Mouse (Mus musculus) megakaryocyte-erythroid progenitor cell, adult 5-6 weeks (primary cell): ENCODE data around the gene Slc35f4. TPM values are rescaled to one million over a fixed set of nuclear protein-coding genes. Genes with fewer than 3 reads are reported as not detected.

Experiments
- ATAC-seq: replicated peaks from 2 replicates; pipeline ENCODE4 v1.8.0; 2016; ENCODE audit warnings: mild to moderate bottlenecking, inconsistent platforms; ENCODE audit not compliant: severe bottlenecking, poor library complexity, low FRiP score, low TSS enrichment
- total RNA-seq, 2 experiments: library from RNA; stranded (forward) in 1 of 2; stranded (reverse) in 1 of 2; fragments of 200-1000, 215-1000 nt in 1 of 2; fragments of >200 nt in 1 of 2; fragmentation: Nextera tagmentation in 1 of 2; gene quantifications; 2 replicates each; pipeline ENCODE4 v1.2.3; 2014 to 2017

Slc35f4 gene
- total RNA-seq, 2 experiments from 2014 or later = not detected

DNA sequence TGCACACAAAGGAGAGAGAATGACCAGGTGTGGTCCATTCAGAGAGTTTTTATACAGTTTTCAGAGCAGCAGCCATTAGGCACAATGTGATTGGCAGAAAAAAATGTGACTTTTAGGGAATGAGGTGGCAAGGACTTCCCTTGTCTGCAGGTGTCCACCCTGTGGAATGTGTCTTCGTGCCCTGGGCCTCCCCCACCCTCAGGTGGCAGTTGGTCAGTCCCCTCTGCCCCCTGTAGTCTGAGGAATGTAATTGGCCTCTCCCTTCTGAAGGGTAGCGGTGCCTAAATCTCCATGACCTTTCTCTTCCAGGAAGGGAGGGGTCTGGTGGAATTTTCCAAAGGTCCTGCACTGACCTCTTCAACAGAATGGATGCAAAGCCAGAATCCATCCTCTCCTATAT is 163.7 kb downstream of the Slc35f4 start:
- no peak for ATAC-seq

DNA sequence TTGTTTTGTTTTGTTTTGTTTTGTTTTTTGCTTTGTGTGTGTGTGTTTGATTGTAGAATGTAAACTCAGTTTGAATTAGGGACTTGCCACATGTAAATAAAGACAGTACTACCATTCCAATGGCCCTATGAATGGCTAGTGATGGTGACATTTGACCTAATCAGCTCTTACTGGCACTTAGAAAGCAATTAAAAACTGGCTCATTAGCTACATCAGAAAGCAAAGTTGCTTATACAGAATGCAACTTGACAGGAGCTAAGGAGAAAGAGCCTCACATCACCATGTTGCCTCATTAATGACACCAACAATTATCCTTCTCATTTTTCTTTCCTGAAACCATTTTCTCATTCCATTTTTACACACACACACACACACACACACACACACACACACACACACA is 170.3 kb downstream of the Slc35f4 start:
- no peak for ATAC-seq

- ATAC-seq = no peak
Observed at GRCm38 (mm10) chr14:49348897-49349250, 177.0 kb downstream of the Slc35f4 start.

DNA sequence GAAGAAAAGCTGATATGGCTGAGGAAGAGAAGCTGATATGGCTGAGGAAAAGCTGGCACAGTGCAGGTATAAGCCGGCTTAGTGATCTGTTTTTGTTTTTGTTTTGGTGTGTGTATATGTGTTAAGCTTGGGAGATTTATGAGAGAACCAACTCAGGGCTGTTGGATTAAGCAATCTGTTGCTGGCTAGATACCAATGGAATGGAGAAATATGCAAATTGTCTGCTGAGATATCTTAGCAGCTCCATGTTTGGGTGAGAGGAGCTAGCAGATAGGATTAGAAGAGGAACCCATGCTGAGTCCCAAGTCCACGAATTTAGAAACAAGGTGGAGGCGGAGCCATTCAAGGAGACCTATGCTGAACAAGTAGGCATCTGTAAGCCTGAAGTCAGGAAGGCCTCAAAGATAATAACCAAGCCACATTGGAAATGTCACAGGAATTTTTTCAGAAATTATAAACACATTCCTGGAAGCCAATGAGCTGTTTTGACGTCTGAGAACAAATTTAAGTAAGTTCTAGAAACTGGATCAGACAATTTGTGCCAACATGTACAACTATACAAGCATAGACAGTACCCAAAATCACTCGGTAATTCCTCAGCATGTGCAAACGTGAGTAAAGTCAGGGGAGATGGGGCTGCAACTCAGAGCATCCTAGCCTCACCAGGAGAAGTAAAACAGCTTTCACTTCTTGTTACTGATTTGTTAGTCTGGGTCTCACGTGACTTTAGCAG is 177.5 kb downstream of the Slc35f4 start:
- ATAC-seq = no peak

GRCm38 (mm10) chr14:49345835-49346234 is 180.0 kb downstream of the Slc35f4 start:
- ATAC-seq = no peak

- ATAC-seq = no peak
Observed at GRCm38 (mm10) chr14:49337011-49337410, 188.8 kb downstream of the Slc35f4 start.

DNA sequence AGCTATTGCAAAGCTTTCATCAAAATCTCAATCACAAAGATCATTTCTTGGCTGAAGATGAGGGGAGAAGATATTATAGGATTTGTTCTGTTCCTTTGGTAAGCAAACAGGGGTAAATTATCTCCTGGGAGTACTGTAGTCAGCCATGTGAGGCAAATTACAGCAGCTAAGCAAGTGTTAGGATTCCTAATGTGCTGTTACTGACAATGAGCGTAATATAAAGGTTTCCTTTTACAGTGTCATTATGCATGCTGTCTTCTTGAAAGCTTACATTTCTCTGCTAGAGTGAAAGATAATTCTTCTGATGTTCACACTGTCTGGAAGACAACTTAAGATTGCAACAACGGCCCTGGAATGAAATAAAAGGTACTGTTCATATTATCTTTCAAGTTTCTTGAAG is 192.0 kb downstream of the Slc35f4 start:
- no peak for ATAC-seq

DNA sequence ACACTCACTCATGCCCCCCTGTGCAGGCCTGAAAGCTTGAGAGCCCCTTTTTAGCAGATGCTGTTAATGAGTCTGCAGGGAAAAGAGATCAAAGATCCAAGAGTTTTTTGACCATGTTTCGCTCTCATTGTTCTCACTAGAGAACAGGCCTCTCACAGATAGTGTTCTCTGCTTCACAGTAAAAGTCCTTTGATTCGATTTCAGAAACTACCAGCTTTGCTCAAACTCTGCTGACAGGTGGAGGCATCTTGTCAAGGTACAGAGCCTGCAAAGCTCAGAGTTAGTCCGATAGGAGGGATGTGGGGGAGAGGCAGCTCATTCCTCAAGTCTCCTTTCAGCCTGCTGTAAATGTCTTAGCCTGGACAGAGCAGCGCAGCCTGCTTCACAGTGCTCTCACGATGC is 209.4 kb downstream of the Slc35f4 start:
- no peak for ATAC-seq

GRCm38 (mm10) chr14:49313981-49314380 is 211.9 kb downstream of the Slc35f4 start:
- no peak for ATAC-seq

- ATAC-seq = no peak
Observed at GRCm38 (mm10) chr14:49313376-49313775, 212.5 kb downstream of the Slc35f4 start.

DNA sequence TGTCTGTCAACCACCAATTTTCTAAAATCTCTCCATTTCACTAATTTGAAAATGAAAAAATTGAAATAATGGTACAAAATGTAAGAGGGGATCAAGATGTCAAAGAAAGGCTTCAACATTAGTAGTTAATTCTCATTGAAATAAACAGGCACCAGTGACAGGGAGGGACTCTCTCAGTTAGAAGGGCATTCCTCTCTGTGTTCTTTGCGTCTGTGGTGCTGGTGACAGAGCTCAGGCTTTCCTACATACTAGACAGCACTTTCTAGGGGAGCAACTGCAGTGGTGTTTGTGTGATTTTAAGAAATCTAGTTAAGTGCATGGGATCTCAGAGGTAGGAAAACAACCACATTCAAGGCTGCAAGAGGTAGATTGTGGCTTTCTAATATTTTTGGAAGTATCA is 214.3 kb downstream of the Slc35f4 start:
- ATAC-seq = no peak

- ATAC-seq = no peak
Observed at GRCm38 (mm10) chr14:49311091-49311492, 214.8 kb downstream of the Slc35f4 start.

DNA sequence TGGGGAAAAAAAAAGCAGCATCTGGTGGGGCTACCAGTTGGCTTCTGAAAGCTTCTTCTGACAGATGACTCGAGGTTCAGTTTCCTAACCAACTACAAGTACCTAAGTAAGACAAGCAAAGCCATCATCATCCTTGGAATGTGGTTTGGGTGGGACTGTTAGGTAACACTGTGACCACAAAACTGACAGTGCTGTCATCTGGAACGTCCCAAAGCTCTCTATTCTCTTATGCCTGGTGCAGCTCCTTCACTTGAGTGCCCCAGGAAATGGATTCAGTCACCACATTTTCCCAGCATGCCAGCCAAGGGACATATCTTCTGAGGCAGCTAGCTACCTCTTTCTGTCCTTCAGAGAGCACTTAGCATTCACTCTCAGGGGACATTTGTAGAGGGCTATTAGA is 216.2 kb downstream of the Slc35f4 start:
- ATAC-seq = no peak

DNA sequence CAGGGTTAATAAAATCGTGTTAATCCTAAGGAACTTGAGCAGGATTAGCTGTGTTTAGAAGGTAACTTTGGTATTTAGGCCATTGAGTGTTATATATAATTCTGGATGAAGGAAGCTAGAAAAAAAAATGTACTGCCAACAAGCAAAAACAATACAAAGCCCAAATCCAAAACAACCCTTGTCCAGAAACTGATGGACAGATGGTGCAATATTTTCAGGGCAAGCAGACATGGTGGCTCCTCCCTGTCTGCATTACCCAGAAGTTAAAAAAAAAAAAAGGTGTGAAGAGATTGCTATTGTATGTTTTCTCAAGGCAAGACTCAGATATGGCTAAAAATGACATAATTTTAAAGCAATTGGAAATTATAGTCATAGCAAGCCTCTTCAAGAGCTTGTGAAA is 217.3 kb downstream of the Slc35f4 start:
- ATAC-seq = no peak

- ATAC-seq = no peak
Observed at GRCm38 (mm10) chr14:49307842-49308241, 218.0 kb downstream of the Slc35f4 start.

DNA sequence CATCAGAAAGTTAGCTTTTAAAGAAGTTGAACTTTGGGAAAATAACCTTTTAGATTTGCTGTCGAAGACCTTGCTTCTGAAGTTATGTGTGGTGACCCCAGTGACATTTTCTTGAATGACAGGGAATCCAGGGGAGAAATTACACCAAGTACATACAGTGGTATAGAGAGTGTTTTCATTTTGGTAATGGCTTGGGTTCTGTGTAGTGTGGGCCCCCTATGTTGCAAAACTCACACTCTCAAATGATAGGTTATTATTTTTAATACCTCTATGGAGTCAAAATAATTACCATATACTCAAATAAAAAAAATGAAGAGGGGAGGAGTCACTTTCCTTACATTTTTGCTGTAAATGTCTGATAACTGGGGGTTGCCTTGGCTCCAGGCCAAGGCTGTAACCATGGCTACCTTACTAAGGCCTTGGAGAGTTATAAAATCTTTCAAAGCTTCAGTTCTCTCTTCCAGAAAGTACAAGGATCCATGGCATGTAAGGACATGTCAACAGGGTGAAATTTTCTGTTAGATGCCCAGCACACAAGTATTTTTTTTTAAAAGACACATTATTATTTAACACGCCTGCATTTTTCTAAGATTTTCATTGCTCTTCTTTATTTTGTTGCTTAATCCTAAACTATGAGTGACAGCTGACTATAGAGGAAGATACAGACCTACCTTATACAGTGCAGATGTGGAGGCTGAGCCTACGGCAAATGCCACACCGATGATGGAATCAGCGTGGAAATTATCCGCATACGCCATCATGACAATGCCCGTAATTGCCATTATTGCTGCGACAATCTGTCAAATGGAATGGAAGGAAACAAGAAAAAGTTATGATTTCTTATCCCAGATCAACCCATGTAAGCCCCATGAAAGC is 220.1 kb downstream of the Slc35f4 start:
- no peak for ATAC-seq

- ATAC-seq = no peak
Observed at GRCm38 (mm10) chr14:49302271-49302857, 223.5 kb downstream of the Slc35f4 start.

DNA sequence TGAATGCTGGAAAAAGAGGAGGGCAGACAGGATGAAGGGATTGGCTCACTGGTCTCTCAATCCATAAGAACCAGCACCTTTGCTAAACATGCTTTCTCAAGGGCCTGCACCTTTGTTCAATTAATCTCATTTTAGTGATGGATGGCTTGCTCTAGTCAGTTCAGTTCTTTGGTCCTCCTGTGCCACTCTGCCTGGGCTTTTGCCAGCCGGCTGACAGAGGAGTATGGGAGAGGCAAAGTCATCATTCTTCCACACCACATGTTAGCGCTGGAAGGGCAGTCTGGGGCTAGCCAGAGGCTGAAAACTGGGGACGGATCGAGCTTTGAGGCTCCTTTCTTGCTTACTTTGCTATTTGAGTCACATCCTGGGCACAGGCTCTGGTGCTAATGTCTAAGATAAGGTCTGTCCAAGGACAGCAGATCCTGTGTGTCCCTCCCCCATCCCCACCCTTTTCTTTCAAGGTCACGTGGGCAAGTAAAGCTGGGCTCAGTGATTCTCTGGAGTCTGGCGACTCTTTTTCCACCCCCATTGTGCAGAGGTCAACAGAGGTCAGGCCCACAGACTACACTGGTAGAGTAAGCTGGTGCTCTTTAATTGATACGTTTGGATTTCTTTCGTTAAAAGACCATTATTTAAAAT is 224.7 kb downstream of the Slc35f4 start:
- no peak for ATAC-seq

- no peak for ATAC-seq
Observed at GRCm38 (mm10) chr14:49300326-49300725, 225.5 kb downstream of the Slc35f4 start.

- no peak for ATAC-seq
Observed at GRCm38 (mm10) chr14:49293802-49294449, 231.9 kb downstream of the Slc35f4 start.
